Mouse (Mus musculus) hindbrain, postnatal 0 days (tissue): ENCODE results near the gene Myof. TPM values are rescaled to one million over a fixed set of nuclear protein-coding genes. Genes with fewer than 3 reads are reported as not detected.
A peak's percentile ranks its signal among the peaks of the same experiment; 100 is the strongest.

Experiments
- ATAC-seq: fragments of 200-750 bp; cut with Nextera tagmentation; 2 replicates; pipeline ENCODE4 v1.8.0; 2017; ENCODE audit warnings: mild to moderate bottlenecking, moderate TSS enrichment, moderate library complexity
- DNase-seq: peaks from one replicate; pipeline ENCODE4 v3.0.0-alpha.2; 2015; ENCODE audit warnings: low spot score
- H3K27ac ChIP-seq: fragments of 300-500 bp; sonication (generic); 2 replicates; pipeline ENCODE4 v1.5.1; 2014; ENCODE audit warnings: mild to moderate bottlenecking
- H3K27me3 ChIP-seq: fragments of 300-500 bp; sonication (generic); 2 replicates; pipeline ENCODE4 v1.6.1; 2014; ENCODE audit warnings: low read length, mixed read lengths; ENCODE audit not compliant: insufficient read depth
- H3K36me3 ChIP-seq: fragments of 300-500 bp; sonication (generic); 2 replicates; pipeline ENCODE4 v1.6.1; 2014; ENCODE audit warnings: low read length, mixed read lengths; ENCODE audit not compliant: insufficient read depth
- H3K4me1 ChIP-seq: fragments of 300-500 bp; sonication (generic); 2 replicates; pipeline ENCODE4 v1.6.1; 2014; ENCODE audit warnings: antibody characterized with exemption, low read length, mixed read lengths; ENCODE audit not compliant: insufficient read depth
- H3K4me2 ChIP-seq: fragments of 300-500 bp; sonication (generic); 2 replicates; pipeline ENCODE4 v1.6.1; 2014; ENCODE audit warnings: low read depth, mild to moderate bottlenecking, low read length, moderate library complexity, mixed read lengths
- H3K4me3 ChIP-seq: fragments of 300-500 bp; sonication (generic); 2 replicates; pipeline ENCODE4 v1.5.1; 2014; ENCODE audit warnings: low read length
- H3K9ac ChIP-seq: fragments of 300-500 bp; sonication (generic); replicated peaks from 2 replicates; pipeline ENCODE4 v1.6.1; 2014; ENCODE audit warnings: mild to moderate bottlenecking, low read length, moderate library complexity, mixed read lengths
- H3K9me3 ChIP-seq: fragments of 300-500 bp; sonication (generic); 2 replicates; pipeline ENCODE4 v1.6.1; 2016; ENCODE audit warnings: low read length, mixed read lengths
- CTCF ChIP-seq: IDR thresholded peaks from 2 replicates; pipeline ENCODE4 v1.5.1; 2016; ENCODE audit warnings: antibody characterized with exemption, control low read depth, low read depth
- WGBS: fragments of 180-500 bp; shearing (Covaris S2); extraction: QIAGEN DNeasy Blood & Tissue Kit; methylation state at CpG from one replicate; pipeline ENCODE4 v1.1.7; 2014; 5-methylcytosine and 5-hydroxymethylcytosine counted together
- polyA plus RNA-seq: library from polyadenylated mRNA; unstranded; fragments of >200 nt; fragmentation: Nextera tagmentation; extraction: Ambion mirVana; gene quantifications from 2 replicates; pipeline ENCODE4 v1.2.1, GENCODE M21; 2015
- total RNA-seq: library from RNA; depleted of rRNA; stranded (reverse); fragments of >200 nt; gene quantifications from 2 replicates; pipeline ENCODE4 v1.2.3, GENCODE M21; 2014

The Myof gene
- total and polyA plus RNA-seq, 2 experiments from 2014 or later: 1.4 to 3.7 TPM

DNA sequence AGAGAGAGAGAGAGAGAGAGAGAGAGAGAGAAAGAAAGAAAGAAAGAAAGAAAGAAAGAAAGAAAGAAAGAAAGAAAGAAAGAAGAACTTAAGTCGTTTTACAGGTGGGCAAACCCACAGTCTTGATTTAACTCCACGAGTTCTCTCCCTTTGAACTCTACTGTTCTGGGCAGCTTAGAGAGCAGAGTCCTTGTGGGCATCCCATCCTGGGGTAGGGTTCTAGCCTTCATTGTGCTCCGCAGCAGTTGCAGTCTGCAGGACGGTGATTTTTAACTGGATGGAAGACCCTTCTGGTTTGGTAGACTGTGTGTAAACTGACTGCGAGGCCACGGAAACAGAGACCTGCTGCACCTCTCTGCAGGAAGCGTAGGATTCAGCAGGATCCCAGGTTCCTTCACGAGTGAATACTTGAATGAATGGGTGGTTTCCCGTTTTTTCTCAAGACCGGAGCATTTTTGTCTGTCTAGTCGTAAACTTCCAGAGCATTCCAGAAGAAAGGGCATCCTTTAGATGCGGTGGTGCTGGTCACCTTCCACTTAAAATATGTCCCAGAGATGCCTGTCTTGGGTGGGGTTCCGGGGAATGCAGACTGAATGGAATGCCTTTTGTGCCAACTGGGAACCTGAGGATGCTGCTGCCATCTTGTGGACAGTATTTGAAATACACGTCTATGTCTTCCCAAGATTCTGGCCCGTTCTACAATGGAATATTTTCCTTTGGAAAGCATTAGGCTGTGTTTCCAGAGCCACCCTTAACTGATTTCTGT lies 156.8 kb downstream of the Myof start:
- Histone ChIP-seq H3K36me3 (no peaks in the 10 kb centered on the region), H3K4me2 (peak overlapping the region; percentile 63), H3K9ac (0 out of 2 replicates have a peak overlapping the region, but pooled peaks have one; percentile 35), H3K4me3 (peak overlapping the region; percentile 34), H3K9me3 (no peaks in the 10 kb centered on the region), H3K27ac (no peak overlapping the region), H3K4me1 (no peaks in the 10 kb centered on the region), H3K27me3 (peaks cover 5% of the 10 kb centered on the region)
- 10% methylated on average over 15 of the region's 15 CpGs for WGBS
- peak; percentile 58; the same call in 1 of the 2 replicates for ATAC-seq
- DNase-seq: peak; percentile 91
- TF ChIP-seq CTCF: peak; percentile 88

DNA sequence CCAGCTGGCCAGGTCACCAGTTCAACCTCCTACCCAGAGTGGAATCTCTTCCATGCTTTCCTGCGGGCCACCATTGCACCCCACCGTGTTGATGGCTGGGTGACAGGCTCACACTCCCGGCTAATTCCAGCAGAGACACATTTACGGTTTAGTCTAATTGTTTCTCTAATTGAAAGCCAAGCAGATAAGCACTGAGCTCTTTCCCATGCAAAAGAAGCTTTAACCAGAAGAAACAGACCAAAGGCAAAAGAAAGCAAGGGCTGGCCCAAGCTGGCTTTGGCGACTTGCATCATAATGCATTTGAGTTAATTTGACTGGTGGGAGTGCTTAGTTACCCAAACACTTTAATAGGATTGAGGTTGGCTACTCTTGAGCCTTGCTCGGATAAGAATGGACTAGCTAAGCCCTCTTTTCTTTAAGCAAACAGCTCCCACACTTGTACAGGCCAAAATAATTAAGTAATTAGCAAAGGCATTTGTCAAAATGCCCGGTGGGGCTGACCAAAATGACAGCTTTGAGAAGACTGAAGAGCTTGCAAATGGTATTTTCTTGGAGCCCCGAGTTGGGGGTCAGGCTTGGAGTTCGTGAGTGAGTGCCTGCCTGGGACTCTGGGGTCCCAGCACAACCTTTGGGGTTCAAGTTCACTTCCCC lies 161.8 kb downstream of the Myof start:
- H3K27me3 ChIP-seq: peaks cover 16% of the 10 kb centered on the region
- H3K9ac ChIP-seq: no peak overlapping the region
- no peak overlapping the region for H3K27ac ChIP-seq
- no peaks in the 10 kb centered on the region for H3K36me3 ChIP-seq
- H3K4me1 ChIP-seq: 0 out of 2 replicates have a peak, but pooled peaks cover 6% of the 10 kb centered on the region
- no peaks in the 10 kb centered on the region for H3K9me3 ChIP-seq
- H3K4me2 ChIP-seq: no peak overlapping the region
- no peak for TF ChIP-seq CTCF
- WGBS: 11% methylated on average over 9 of the region's 9 CpGs
- no peak for ATAC-seq
- DNase-seq: peak; percentile 12
- no peak overlapping the region for H3K4me3 ChIP-seq

DNA sequence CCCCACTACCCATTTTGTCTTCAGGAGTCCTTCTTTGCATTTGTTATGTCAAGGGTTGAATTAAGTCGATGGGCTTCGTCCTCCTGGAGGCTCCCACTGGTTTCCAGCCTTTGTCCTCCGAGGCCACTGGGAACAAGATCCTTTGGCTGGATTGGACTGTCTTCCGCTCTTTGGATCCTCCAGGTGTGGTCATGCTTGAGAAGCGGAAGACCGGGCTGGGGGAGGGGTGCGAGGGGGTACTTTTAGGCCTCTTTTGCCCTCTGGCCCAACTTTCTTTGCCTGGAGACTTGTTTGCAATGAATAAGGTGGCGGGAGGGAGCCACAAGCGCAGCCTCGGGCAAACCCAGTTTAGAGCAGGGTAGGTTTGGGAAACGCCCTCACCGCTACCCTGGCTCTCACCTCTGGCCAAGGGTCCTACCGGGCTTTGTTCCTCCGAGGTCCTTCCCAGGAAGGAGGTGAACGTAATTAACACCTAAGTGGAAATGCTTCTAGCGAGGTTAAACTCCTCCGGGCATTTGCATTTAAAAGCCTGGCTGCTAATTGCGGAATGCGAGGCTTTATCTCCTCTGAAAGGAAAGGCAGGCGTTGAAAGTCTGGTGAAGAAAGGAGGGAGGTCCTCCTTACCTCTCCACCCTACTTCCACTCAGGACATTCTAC lies 165.7 kb downstream of the Myof start:
- no peak for TF ChIP-seq CTCF
- DNase-seq (no peak), ATAC-seq (no peak)
- Histone ChIP-seq H3K27me3 (peaks cover 11% of the 10 kb centered on the region), H3K9ac (no peak overlapping the region), H3K4me2 (peak overlapping the region; percentile 34), H3K9me3 (no peaks in the 10 kb centered on the region), H3K4me3 (peak overlapping the region; percentile 19; the same call in 1 of the 2 replicates), H3K4me1 (0 out of 2 replicates have a peak, but pooled peaks cover 6% of the 10 kb centered on the region), H3K27ac (no peak overlapping the region), H3K36me3 (no peaks in the 10 kb centered on the region)
- WGBS: 6% methylated on average over 20 of the region's 20 CpGs

DNA sequence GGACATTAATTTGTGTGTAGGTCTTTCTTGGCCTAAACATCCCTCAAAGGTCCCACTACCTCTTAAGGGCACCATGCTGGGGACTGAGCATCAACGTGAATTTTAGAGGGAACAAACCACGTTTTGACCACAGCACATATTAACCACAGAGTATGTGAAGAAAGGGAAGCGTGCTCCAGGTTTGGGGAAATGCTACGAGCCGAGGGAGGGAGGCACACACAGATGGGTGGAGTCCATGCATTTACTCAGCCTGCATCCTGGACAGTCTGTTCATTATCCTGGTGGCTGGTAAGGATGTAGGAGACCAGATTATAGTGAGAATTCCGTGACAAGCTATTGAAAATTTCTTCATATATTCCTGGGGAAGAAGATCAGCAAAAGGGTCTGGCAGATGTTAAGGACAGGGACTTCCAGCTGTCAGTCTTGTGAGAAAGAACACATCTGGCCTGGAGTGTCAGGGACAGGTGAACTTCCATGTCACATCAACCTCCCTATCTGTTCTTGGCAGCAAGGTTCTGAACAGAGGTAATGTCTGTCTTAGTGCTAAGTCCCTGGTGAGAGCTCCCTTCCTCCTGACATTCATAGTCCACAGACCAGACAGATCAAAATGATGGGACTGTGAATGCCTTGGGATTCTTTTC lies 166.7 kb downstream of the Myof start:
- WGBS: 61% methylated on average over 6 of the region's 6 CpGs
- H3K27me3 ChIP-seq: peaks cover 11% of the 10 kb centered on the region
- no peak for TF ChIP-seq CTCF

DNA sequence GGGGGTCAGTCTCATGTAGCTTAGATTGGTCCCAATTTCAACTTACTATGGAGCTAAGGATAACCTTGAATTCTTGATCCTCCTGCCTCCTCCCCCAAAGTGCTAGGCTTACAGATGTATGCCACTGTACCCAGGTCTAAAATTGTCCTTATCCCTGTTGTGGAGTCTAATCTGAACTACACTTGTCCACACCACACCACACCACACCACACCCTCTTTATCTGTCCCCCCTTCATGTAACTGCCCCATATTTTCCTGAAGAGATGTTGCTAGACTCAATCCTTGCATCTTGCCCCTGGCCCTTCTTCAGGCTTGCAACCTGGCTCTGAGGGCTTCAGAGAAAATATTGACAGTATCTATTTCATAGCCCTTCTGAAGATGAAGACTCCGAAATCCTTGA lies 169.9 kb downstream of the Myof start:
- no peak overlapping the region for H3K27ac ChIP-seq
- DNase-seq (no peak), ATAC-seq (no peak)
- TF ChIP-seq CTCF: no peak
- peaks cover 5% of the 10 kb centered on the region for H3K27me3 ChIP-seq
- 94% methylated on average over 1 of the region's 1 CpGs for WGBS
- no peak overlapping the region for H3K4me2 ChIP-seq
- H3K9me3 ChIP-seq: no peaks in the 10 kb centered on the region
- no peaks in the 10 kb centered on the region for H3K36me3 ChIP-seq
- no peak overlapping the region for H3K4me3 ChIP-seq
- H3K4me1 ChIP-seq: 0 out of 2 replicates have a peak, but pooled peaks cover 6% of the 10 kb centered on the region
- no peak overlapping the region for H3K9ac ChIP-seq

More for the DNA sequence above, 166.7 kb downstream of the Myof start:
- Histone ChIP-seq H3K27ac (no peak overlapping the region), H3K4me1 (0 out of 2 replicates have a peak, but pooled peaks cover 6% of the 10 kb centered on the region), H3K4me3 (no peak overlapping the region), H3K9ac (no peak overlapping the region), H3K4me2 (no peak overlapping the region), H3K36me3 (no peaks in the 10 kb centered on the region), H3K9me3 (no peaks in the 10 kb centered on the region)
- DNase-seq (no peak), ATAC-seq (no peak)

DNA sequence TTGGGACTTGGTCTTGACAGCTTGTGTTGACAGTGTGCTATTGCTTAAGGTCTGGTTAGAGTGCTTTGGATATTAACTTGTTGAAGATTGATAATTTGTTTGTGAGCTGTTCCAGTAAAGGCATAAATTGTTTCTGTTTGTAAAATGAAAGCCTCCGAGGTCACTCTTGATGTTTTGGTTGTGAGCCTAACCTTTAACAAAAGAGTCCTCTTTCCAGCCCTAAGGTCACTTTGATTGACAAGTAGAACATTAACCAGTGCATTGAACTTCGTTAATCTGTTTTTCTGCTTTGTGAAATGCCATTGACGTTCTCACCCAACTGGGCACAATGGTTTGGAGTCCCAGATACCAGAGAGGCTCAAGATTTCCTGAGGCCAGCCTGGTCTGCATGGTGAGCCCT lies 175.8 kb downstream of the Myof start:
- WGBS: 63% methylated on average over 3 of the region's 3 CpGs
- ATAC-seq: no peak
- H3K36me3 ChIP-seq: no peaks in the 10 kb centered on the region

More for the DNA sequence above, 175.8 kb downstream of the Myof start:
- Histone ChIP-seq H3K9ac (no peak overlapping the region), H3K9me3 (no peaks in the 10 kb centered on the region), H3K4me1 (no peaks in the 10 kb centered on the region), H3K4me2 (no peak overlapping the region), H3K27me3 (no peaks in the 10 kb centered on the region), H3K4me3 (no peak overlapping the region), H3K27ac (no peak overlapping the region)
- no peak for TF ChIP-seq CTCF
- no peak for DNase-seq
